Mouse (Mus musculus): Measurements from ENCODE around the gene Cel. TPM values are rescaled to one million over a fixed set of nuclear protein-coding genes. Genes with fewer than 3 reads are reported as not detected.

Cel gene
- total and polyA plus RNA-seq, 3 experiments = not detected

- no peak for TF ChIP-seq CHD1 (IDR thresholded peaks at IDR 0.05; ENCODE audit: low read depth, low read length)
- TF ChIP-seq ZKSCAN1 (IDR thresholded peaks at IDR 0.05; ENCODE audit: borderline replicate concordance, low read depth, low read length) = no peak
- TF ChIP-seq ZNF384 (IDR thresholded peaks at IDR 0.05; ENCODE audit: low read depth, low read length) = no peak
- TF ChIP-seq ZMIZ1 (IDR thresholded peaks at IDR 0.05; ENCODE audit: low read depth, low read length) = no peak
- no peak; the same call in none of the 2 replicates for TF ChIP-seq RAD21 (IDR thresholded peaks at IDR 0.05; ENCODE audit: low read depth, low read length)
- peak; percentile 99 for TF ChIP-seq SMC3 (IDR thresholded peaks at IDR 0.05; ENCODE audit: low read depth, low read length)
- no peak for TF ChIP-seq RCOR1 (conservative IDR thresholded peaks at IDR 0.05; ENCODE audit: low read depth, low read length)
- TF ChIP-seq GABPA (IDR thresholded peaks at IDR 0.05; ENCODE audit: insufficient replicate concordance, low read depth, low read length) = no peak
- TF ChIP-seq E2F4 (IDR thresholded peaks at IDR 0.05; ENCODE audit: insufficient replicate concordance, low read depth, low read length) = no peak
- TF ChIP-seq MXI1 (IDR thresholded peaks at IDR 0.05; ENCODE audit: low read depth, low read length) = no peak
Measured at GRCm38 (mm10) chr2:28547237-28548172, 15.7 kb downstream of the Cel start (continued).

DNA sequence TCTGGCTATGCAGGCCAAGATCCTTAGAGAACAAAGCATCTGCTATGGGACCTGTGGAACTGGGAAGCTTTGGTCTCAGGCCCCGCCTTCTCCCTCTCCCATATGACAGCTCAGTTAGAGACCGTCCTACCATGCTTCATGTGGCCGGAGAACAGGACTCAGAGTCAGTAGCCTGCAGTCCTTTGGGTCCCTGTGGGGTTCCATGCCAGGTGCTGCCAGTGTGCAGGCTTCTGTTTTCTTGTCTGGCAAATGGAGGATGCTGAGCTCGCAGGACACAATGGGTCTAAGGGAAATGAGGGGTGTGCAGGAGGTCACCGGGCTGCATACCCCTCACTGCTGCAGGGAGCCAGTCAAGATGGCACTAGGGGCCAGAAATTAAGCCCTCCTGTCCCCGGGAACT lies 16.6 kb downstream of the Cel start:
- Histone ChIP-seq H3K79me2 (replicated peaks; ENCODE audit: control insufficient read depth, extremely low read depth, insufficient read depth, poor library complexity, severe bottlenecking) (no peaks in the 10 kb centered on the region), H3K36me3 (replicated peaks in 1 of 2; ENCODE audit: control insufficient read depth in 1 of 2, insufficient read depth in 1 of 2, low read length in 1 of 2) (peaks cover 64 to 95% of the 10 kb centered on the region in 2 experiments), H3K4me2 (ENCODE audit: insufficient read depth, low read depth, poor library complexity, severe bottlenecking) (no peak overlapping the region), H3K9me3 (replicated peaks; ENCODE audit: low read length) (no peaks in the 10 kb centered on the region), H3K27ac (ENCODE audit: insufficient read depth, low read depth) (no peak overlapping the region), H3K9ac (ENCODE audit: insufficient read depth, low read depth) (no peak overlapping the region), H3K4me1 (ENCODE audit: control insufficient read depth in 1 of 2, insufficient read depth in 2 of 2) (peaks cover 7 to 37% of the 10 kb centered on the region in 2 experiments), H3K27me3 (replicated peaks) (no peaks in the 10 kb centered on the region), H3K4me3 (replicated peaks in 1 of 3; ENCODE audit: low read depth in 2 of 3, low read length in 2 of 3, poor library complexity in 1 of 3) (no peak overlapping the region)
- DNase-seq (ENCODE audit: extremely low read depth) = no peak
- in situ Hi-C loops (cut with MboI; ENCODE audit: low pct_ligation_motif_present, low pct_unique_long_range_greater_than_20kb, low sequenced_read_pairs) (loop anchor here (5.0 kb wide), 1 partner anchor 34 kb away; the partner anchor contains the start of gene Ralgds), dilution Hi-C loops (cut with MboI; ENCODE audit: extremely low pct_ligation_motif_present, extremely low pct_unique_long_range_greater_than_20kb, low sequenced_read_pairs) (no loop called here)
- TF ChIP-seq JUN (IDR thresholded peaks at IDR 0.05; ENCODE audit: insufficient read depth, low read depth, low read length) = no peak
- TF ChIP-seq MEF2A (IDR thresholded peaks at IDR 0.05; ENCODE audit: borderline replicate concordance, low read depth, low read length) = no peak
- TF ChIP-seq POLR2AphosphoS2 (IDR thresholded peaks at IDR 0.05; ENCODE audit: low read depth, low read length) = no peak
- no peak for TF ChIP-seq MAFK (IDR thresholded peaks at IDR 0.05; ENCODE audit: insufficient replicate concordance, low read length)
- TF ChIP-seq KAT2A (IDR thresholded peaks at IDR 0.05; ENCODE audit: insufficient replicate concordance, low read length) = no peak
- TF ChIP-seq UBTF (IDR thresholded peaks at IDR 0.05; ENCODE audit: low read depth, low read length) = no peak
- TF ChIP-seq SIN3A (IDR thresholded peaks at IDR 0.05; ENCODE audit: low read length) = no peak
- TF ChIP-seq RAD21 (IDR thresholded peaks at IDR 0.05; ENCODE audit: low read depth, low read length) = no peak
- no peak for TF ChIP-seq BHLHE40 (IDR thresholded peaks at IDR 0.05; ENCODE audit: low read depth, low read length)
- no peak for TF ChIP-seq TCF12 (IDR thresholded peaks at IDR 0.05; ENCODE audit: low read depth, low read length)

Data from CH12.LX (cell line).